Mouse (Mus musculus) stomach, embryonic 16.5 days (tissue): ENCODE measurements around the gene Nsun5. TPM values are rescaled to one million over a fixed set of nuclear protein-coding genes. Genes with fewer than 3 reads are reported as not detected.

Experiments
- ATAC-seq: fragments of 200-750 bp; cut with Nextera tagmentation; 2 replicates; pipeline ENCODE4 v1.8.0; 2017; ENCODE audit warnings: moderate number of reproducible peaks, moderate TSS enrichment; ENCODE audit not compliant: insufficient read depth, low FRiP score
- H3K27ac ChIP-seq: fragments of 300-500 bp; sonication (generic); 2 replicates; pipeline ENCODE4 v1.5.1; 2014; ENCODE audit warnings: low read length
- H3K27me3 ChIP-seq: fragments of 300-500 bp; sonication (generic); 2 replicates; pipeline ENCODE4 v1.6.1; 2014; ENCODE audit warnings: low read length, control low read depth, mixed read lengths; ENCODE audit not compliant: control insufficient read depth, insufficient read depth
- H3K36me3 ChIP-seq: fragments of 300-500 bp; sonication (generic); 2 replicates; pipeline ENCODE4 v1.6.1; 2014; ENCODE audit warnings: low read length; ENCODE audit not compliant: control insufficient read depth, insufficient read depth
- H3K4me1 ChIP-seq: fragments of 300-500 bp; sonication (generic); 2 replicates; pipeline ENCODE4 v1.6.1; 2014; ENCODE audit warnings: low read length, control low read depth, mixed read lengths; ENCODE audit not compliant: control insufficient read depth, insufficient read depth
- H3K4me2 ChIP-seq: fragments of 300-500 bp; sonication (generic); 2 replicates; pipeline ENCODE4 v1.6.1; 2014; ENCODE audit warnings: low read depth, low read length, mixed read lengths
- H3K4me3 ChIP-seq: fragments of 300-500 bp; sonication (generic); replicated peaks from 2 replicates; pipeline ENCODE4 v1.5.1; 2014; ENCODE audit warnings: mild to moderate bottlenecking, low read length
- H3K9ac ChIP-seq: fragments of 300-500 bp; sonication (generic); 2 replicates; pipeline ENCODE4 v1.6.1; 2014; ENCODE audit warnings: low read length
- H3K9me3 ChIP-seq: fragments of 300-500 bp; sonication (generic); replicated peaks from 2 replicates; pipeline ENCODE4 v1.6.1; 2016; ENCODE audit warnings: low read length, control low read depth; ENCODE audit not compliant: control insufficient read depth
- WGBS: fragments of 180-500 bp; shearing (Covaris S2); extraction: QIAGEN DNeasy Blood & Tissue Kit; methylation state at CpG from one replicate; pipeline ENCODE4 v1.1.7; 2014; 5-methylcytosine and 5-hydroxymethylcytosine counted together
- polyA plus RNA-seq: library from polyadenylated mRNA; unstranded; fragments of >200 nt; fragmentation: Nextera tagmentation; extraction: Ambion mirVana; gene quantifications from 2 replicates; pipeline ENCODE4 v1.2.1, GENCODE M21; 2015

Nsun5 gene
- polyA plus RNA-seq, result 31.5 and 34.6 TPM in 2 replicates

GRCm38 (mm10) chr5:135369787-135370654 lies at the start of gene Nsun5:
Gene Nsun5, plus strand, starts transcription at chr5:135369953.
- under 1% methylated on average over 64 of the region's 64 CpGs for WGBS
- peak within 1 kb of the TSS; percentile 100 for H3K4me3 ChIP-seq
- no peaks in the 10 kb centered on the region for H3K27me3 ChIP-seq
- peak within 1 kb of the TSS; percentile 74 for H3K27ac ChIP-seq
- H3K9me3 ChIP-seq, result no peaks in the 10 kb centered on the region
- peak within 1 kb of the TSS; percentile 81 for H3K4me2 ChIP-seq
- peak; percentile 80 for ATAC-seq
- H3K9ac ChIP-seq, result peak within 1 kb of the TSS; percentile 93
- peaks cover 11% of the 10 kb centered on the region for H3K36me3 ChIP-seq
- H3K4me1 ChIP-seq, result peaks cover 7% of the 10 kb centered on the region; the same call in 1 of the 2 replicates

- no peak overlapping the region for H3K4me3 ChIP-seq
- H3K4me1 ChIP-seq, result no peaks in the 10 kb centered on the region
- H3K36me3 ChIP-seq, result no peaks in the 10 kb centered on the region
- WGBS, result 79% methylated on average over 1 of the region's 1 CpGs
- H3K9ac ChIP-seq, result no peak overlapping the region
- no peaks in the 10 kb centered on the region for H3K27me3 ChIP-seq
- H3K9me3 ChIP-seq, result no peaks in the 10 kb centered on the region
- H3K27ac ChIP-seq, result no peak overlapping the region
- H3K4me2 ChIP-seq, result no peak overlapping the region
- ATAC-seq, result no peak
Observed at GRCm38 (mm10) chr5:135322197-135322596, 47.6 kb upstream of the Nsun5 start.

GRCm38 (mm10) chr5:135326121-135326659 lies 43.6 kb upstream of the Nsun5 start:
- H3K4me3 ChIP-seq, result no peak overlapping the region
- H3K9ac ChIP-seq, result no peak overlapping the region
- H3K9me3 ChIP-seq, result no peaks in the 10 kb centered on the region
- WGBS, result 33% methylated on average over 3 of the region's 3 CpGs
- H3K27ac ChIP-seq, result no peak overlapping the region
- no peaks in the 10 kb centered on the region for H3K36me3 ChIP-seq
- no peaks in the 10 kb centered on the region for H3K4me1 ChIP-seq
- ATAC-seq, result no peak
- no peak overlapping the region for H3K4me2 ChIP-seq
- no peaks in the 10 kb centered on the region for H3K27me3 ChIP-seq

GRCm38 (mm10) chr5:135329471-135329870 lies 40.3 kb upstream of the Nsun5 start:
- Histone ChIP-seq H3K9me3 (no peaks in the 10 kb centered on the region), H3K9ac (no peak overlapping the region), H3K4me3 (no peak overlapping the region), H3K4me1 (no peaks in the 10 kb centered on the region), H3K4me2 (no peak overlapping the region), H3K27ac (no peak overlapping the region), H3K27me3 (no peaks in the 10 kb centered on the region), H3K36me3 (no peaks in the 10 kb centered on the region)
- 74% methylated on average over 4 of the region's 4 CpGs for WGBS
- ATAC-seq, result no peak

- 82% methylated on average over 5 of the region's 5 CpGs for WGBS
- no peak for ATAC-seq
- Histone ChIP-seq H3K9me3 (no peaks in the 10 kb centered on the region), H3K27ac (no peak overlapping the region), H3K27me3 (no peaks in the 10 kb centered on the region), H3K4me3 (no peak overlapping the region), H3K4me1 (no peaks in the 10 kb centered on the region), H3K9ac (no peak overlapping the region), H3K36me3 (no peaks in the 10 kb centered on the region), H3K4me2 (no peak overlapping the region)
Observed at GRCm38 (mm10) chr5:135330201-135330600, 39.6 kb upstream of the Nsun5 start.

GRCm38 (mm10) chr5:135331161-135331560 lies 38.6 kb upstream of the Nsun5 start:
- no peaks in the 10 kb centered on the region for H3K4me1 ChIP-seq
- H3K27ac ChIP-seq, result no peak overlapping the region
- no peak for ATAC-seq
- no peaks in the 10 kb centered on the region for H3K9me3 ChIP-seq
- 81% methylated on average over 6 of the region's 6 CpGs for WGBS
- H3K4me3 ChIP-seq, result no peak overlapping the region
- H3K27me3 ChIP-seq, result no peaks in the 10 kb centered on the region
- no peak overlapping the region for H3K9ac ChIP-seq
- no peak overlapping the region for H3K4me2 ChIP-seq
- H3K36me3 ChIP-seq, result no peaks in the 10 kb centered on the region

- H3K9me3 ChIP-seq, result no peaks in the 10 kb centered on the region
- 41% methylated on average over 3 of the region's 3 CpGs for WGBS
- H3K4me3 ChIP-seq, result no peak overlapping the region
- H3K27me3 ChIP-seq, result no peaks in the 10 kb centered on the region
- no peak overlapping the region for H3K27ac ChIP-seq
- no peak overlapping the region for H3K9ac ChIP-seq
- H3K4me1 ChIP-seq, result no peaks in the 10 kb centered on the region
- no peak overlapping the region for H3K4me2 ChIP-seq
- H3K36me3 ChIP-seq, result no peaks in the 10 kb centered on the region
- no peak for ATAC-seq
Observed at GRCm38 (mm10) chr5:135337575-135337974, 32.2 kb upstream of the Nsun5 start.

- H3K36me3 ChIP-seq, result no peaks in the 10 kb centered on the region
- no peak overlapping the region for H3K27ac ChIP-seq
- H3K9ac ChIP-seq, result no peak overlapping the region
- whole genome bisulfite sequencing, result 70% methylated on average over 7 of the region's 7 CpGs
- no peak overlapping the region for H3K4me2 ChIP-seq
- no peak overlapping the region for H3K4me3 ChIP-seq
- no peaks in the 10 kb centered on the region for H3K27me3 ChIP-seq
- no peaks in the 10 kb centered on the region for H3K4me1 ChIP-seq
- no peak for ATAC-seq
- no peaks in the 10 kb centered on the region for H3K9me3 ChIP-seq
Observed at GRCm38 (mm10) chr5:135345989-135346388, 23.8 kb upstream of the Nsun5 start.

GRCm38 (mm10) chr5:135346430-135346829 lies 23.3 kb upstream of the Nsun5 start:
- H3K36me3 ChIP-seq, result no peaks in the 10 kb centered on the region
- no peak for ATAC-seq
- H3K9ac ChIP-seq, result no peak overlapping the region
- H3K27me3 ChIP-seq, result no peaks in the 10 kb centered on the region
- H3K4me3 ChIP-seq, result no peak overlapping the region
- no peaks in the 10 kb centered on the region for H3K4me1 ChIP-seq
- WGBS, result 19% methylated on average over 1 of the region's 1 CpGs
- no peak overlapping the region for H3K27ac ChIP-seq
- no peak overlapping the region for H3K4me2 ChIP-seq
- no peaks in the 10 kb centered on the region for H3K9me3 ChIP-seq
